Mouse (Mus musculus) liver, postnatal 0 days (tissue): Measurements from ENCODE around the gene Atp1b4. TPM values are rescaled to one million over a fixed set of nuclear protein-coding genes. Genes with fewer than 3 reads are reported as not detected.

Experiments used
- ATAC-seq: fragments of 200-750 bp; cut with Nextera tagmentation; 2 replicates; pipeline ENCODE4 v1.8.0; 2017; ENCODE audit warnings: mild to moderate bottlenecking, moderate library complexity
- DNase-seq: peaks from one replicate; pipeline ENCODE4 v3.0.0-alpha.2; 2016
- H3K27ac ChIP-seq: fragments of 300-500 bp; sonication (generic); 2 replicates; pipeline ENCODE4 v1.5.1; 2014; ENCODE audit warnings: antibody characterized with exemption, moderate library complexity, mild to moderate bottlenecking, low read depth
- H3K27me3 ChIP-seq: fragments of 300-500 bp; sonication (generic); 2 replicates; pipeline ENCODE4 v1.6.1; 2014; ENCODE audit warnings: low read length, control low read depth, mixed read lengths; ENCODE audit not compliant: insufficient read depth
- H3K36me3 ChIP-seq: fragments of 300-500 bp; sonication (generic); replicated peaks from 2 replicates; pipeline ENCODE4 v1.6.1; 2014; ENCODE audit warnings: mild to moderate bottlenecking, control low read depth, low read length, moderate library complexity, mixed read lengths; ENCODE audit not compliant: insufficient read depth
- H3K4me1 ChIP-seq: fragments of 300-500 bp; sonication (generic); 2 replicates; pipeline ENCODE4 v1.6.1; 2014; ENCODE audit warnings: antibody characterized with exemption, mild to moderate bottlenecking, control low read depth; ENCODE audit not compliant: insufficient read depth
- H3K4me2 ChIP-seq: fragments of 300-500 bp; sonication (generic); 2 replicates; pipeline ENCODE4 v1.6.1; 2014; ENCODE audit warnings: low read depth, mild to moderate bottlenecking, low read length, moderate library complexity, mixed read lengths
- H3K4me3 ChIP-seq: fragments of 300-500 bp; sonication (generic); 2 replicates; pipeline ENCODE4 v1.5.1; 2014; ENCODE audit warnings: low read depth, low read length
- H3K9ac ChIP-seq: fragments of 300-500 bp; sonication (generic); replicated peaks from 2 replicates; pipeline ENCODE4 v1.6.1; 2014; ENCODE audit warnings: mild to moderate bottlenecking, moderate library complexity
- H3K9me3 ChIP-seq: fragments of 300-500 bp; sonication (generic); 2 replicates; pipeline ENCODE4 v1.6.1; 2016; ENCODE audit warnings: mild to moderate bottlenecking, control low read depth, low read length, mixed read lengths
- CTCF ChIP-seq: sonication (generic); IDR thresholded peaks from 2 replicates; pipeline ENCODE4 v1.5.1; 2016; ENCODE audit warnings: antibody characterized with exemption, low read depth
- EP300 ChIP-seq: IDR thresholded peaks from 2 replicates; pipeline ENCODE4 v1.6.1; 2016; ENCODE audit warnings: antibody characterized with exemption, low read depth, mild to moderate bottlenecking
- WGBS: fragments of 180-500 bp; shearing (Covaris S2); extraction: QIAGEN DNeasy Blood & Tissue Kit; methylation state at CpG from one replicate; pipeline ENCODE4 v1.1.7; 2014; ENCODE audit not compliant: insufficient replicate concordance; 5-methylcytosine and 5-hydroxymethylcytosine counted together
- polyA plus RNA-seq: library from polyadenylated mRNA; unstranded; fragments of >200 nt; fragmentation: Nextera tagmentation; extraction: Ambion mirVana; gene quantifications from 2 replicates; pipeline ENCODE4 v1.2.1, GENCODE M21; 2015

Gene Atp1b4
- 0.06 and 1.5 TPM in 2 replicates for polyA plus RNA-seq

DNA sequence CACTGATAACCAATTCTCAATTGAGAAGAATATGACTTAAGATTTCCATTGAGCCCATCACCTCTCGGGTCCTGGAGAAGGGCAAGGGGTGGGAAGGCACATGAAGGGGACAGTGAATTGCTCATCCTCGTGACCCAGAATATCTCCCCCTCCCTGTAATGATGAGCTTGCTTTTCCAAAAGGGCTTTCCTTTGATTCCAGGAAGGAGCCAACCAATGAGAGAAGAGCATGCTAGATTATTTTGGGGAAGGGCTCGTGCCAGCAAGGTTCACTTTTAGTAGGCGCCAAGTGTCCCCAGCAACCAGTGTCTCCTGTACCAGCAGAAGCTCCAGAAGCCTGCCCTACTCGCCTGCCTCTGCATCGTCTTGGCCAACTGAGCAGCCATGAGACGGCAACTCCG is at the start of gene Atp1b4:
Gene Atp1b4, plus strand, starts transcription at position 301 of the 400 bp plus-strand sequence.
- no peak within 1 kb of the TSS for H3K4me2 ChIP-seq
- ATAC-seq = no peak
- H3K9me3 ChIP-seq = no peaks in the 10 kb centered on the region
- no peak for TF ChIP-seq EP300
- no peak for TF ChIP-seq CTCF
- H3K9ac ChIP-seq = no peak within 1 kb of the TSS
- 77% methylated on average over 8 of the region's 8 CpGs for WGBS
- H3K27me3 ChIP-seq = no peaks in the 10 kb centered on the region
- DNase-seq = no peak
- H3K4me1 ChIP-seq = no peaks in the 10 kb centered on the region
- H3K4me3 ChIP-seq = no peak within 1 kb of the TSS
- H3K36me3 ChIP-seq = no peaks in the 10 kb centered on the region
- no peak within 1 kb of the TSS for H3K27ac ChIP-seq

DNA sequence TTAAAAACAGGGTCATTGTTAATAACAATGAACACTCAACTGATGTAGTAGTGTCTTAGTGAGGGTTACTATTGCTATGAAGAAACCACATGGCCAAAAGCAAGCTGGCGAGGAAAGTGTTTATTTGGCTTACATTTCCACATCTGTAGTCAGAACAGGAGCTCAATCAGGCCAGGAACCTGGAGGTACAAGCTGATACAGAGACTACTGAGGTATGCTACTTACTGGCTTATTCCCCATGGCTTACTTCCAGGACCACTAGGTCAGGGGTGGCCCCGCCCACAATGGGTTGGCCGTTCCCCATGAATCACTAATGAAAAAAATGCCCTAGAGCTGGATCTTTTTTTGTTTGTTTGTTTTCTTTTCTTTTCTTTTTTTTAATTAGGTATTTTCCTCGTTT is 7.4 kb upstream of the Atp1b4 start:
- no peak overlapping the region for H3K4me3 ChIP-seq
- H3K27me3 ChIP-seq = no peaks in the 10 kb centered on the region
- WGBS = 69% methylated on average over 4 of the region's 4 CpGs
- ATAC-seq (no peak), DNase-seq (no peak)
- TF ChIP-seq EP300 = no peak
- TF ChIP-seq CTCF = no peak
- H3K9ac ChIP-seq = no peak overlapping the region
- no peak overlapping the region for H3K27ac ChIP-seq
- no peaks in the 10 kb centered on the region for H3K4me1 ChIP-seq
- H3K36me3 ChIP-seq = no peaks in the 10 kb centered on the region
- no peaks in the 10 kb centered on the region for H3K9me3 ChIP-seq
- no peak overlapping the region for H3K4me2 ChIP-seq

DNA sequence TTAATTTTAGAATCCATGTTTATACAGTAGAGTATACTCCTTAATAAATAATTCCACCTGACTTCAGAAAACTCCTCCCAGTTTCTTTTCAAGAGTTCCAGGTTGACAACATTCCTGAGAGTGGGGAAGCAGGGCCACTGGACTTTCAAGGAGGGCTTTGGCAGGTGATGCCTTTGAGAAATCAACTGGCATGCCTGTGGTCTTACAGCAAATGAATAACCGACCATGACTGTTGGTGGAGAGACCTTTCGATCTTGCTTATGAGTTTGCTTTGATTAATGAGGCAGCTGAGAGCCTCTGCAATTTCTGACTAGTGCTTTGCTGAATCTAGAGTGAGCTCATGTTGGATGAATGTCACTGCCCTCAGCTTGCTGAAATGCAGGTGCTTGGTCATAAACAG is 4.9 kb upstream of the Atp1b4 start:
- Histone ChIP-seq H3K27ac (no peak overlapping the region), H3K9ac (no peak overlapping the region)

DNA sequence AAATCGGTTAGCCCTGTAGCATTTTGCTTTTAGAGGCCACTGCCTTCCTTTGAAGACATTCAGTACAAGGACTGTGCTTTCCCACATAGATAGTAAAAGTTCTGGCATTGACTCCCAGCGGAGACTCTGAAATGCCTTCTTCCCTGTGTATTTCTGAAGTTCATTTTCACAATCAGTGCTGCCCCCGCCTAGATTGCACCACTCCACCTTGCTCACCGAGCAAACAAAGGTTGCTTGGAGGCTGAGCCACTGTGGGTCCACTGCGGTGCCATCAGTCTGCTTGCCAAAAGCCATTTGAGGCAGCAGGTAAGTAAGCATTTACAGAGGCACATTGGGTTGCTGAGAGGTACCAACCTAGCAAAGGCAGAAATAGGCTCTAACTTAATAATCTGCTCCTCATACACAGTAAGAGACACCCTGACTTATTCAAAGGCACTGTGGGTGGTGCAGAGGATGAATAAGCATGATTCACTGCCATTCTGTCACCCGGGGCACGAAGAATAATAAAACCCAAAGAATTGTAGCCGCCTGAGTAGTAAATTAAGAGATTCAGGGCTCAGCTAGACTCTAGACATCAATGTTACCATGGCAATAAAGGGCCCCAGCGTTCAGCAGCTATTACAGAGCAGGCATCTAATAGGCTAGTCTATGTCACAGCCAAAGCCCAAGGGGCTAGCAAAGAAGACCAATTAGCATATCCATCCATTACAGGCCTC is 2.9 kb upstream of the Atp1b4 start:
- no peak overlapping the region for H3K9ac ChIP-seq
- no peaks in the 10 kb centered on the region for H3K4me1 ChIP-seq
- WGBS = 61% methylated on average over 9 of the region's 9 CpGs
- no peaks in the 10 kb centered on the region for H3K9me3 ChIP-seq
- H3K4me2 ChIP-seq = no peak overlapping the region
- no peak overlapping the region for H3K4me3 ChIP-seq
- DNase-seq (no peak), ATAC-seq (no peak)
- no peaks in the 10 kb centered on the region for H3K36me3 ChIP-seq
- H3K27ac ChIP-seq = no peak overlapping the region
- H3K27me3 ChIP-seq = no peaks in the 10 kb centered on the region
- TF ChIP-seq CTCF (no peak), EP300 (no peak)

More for the DNA sequence above, 4.9 kb upstream of the Atp1b4 start:
- no peaks in the 10 kb centered on the region for H3K27me3 ChIP-seq
- no peaks in the 10 kb centered on the region for H3K36me3 ChIP-seq
- H3K9me3 ChIP-seq = no peaks in the 10 kb centered on the region
- TF ChIP-seq CTCF (no peak), EP300 (no peak)
- ATAC-seq (no peak), DNase-seq (no peak)
- no peaks in the 10 kb centered on the region for H3K4me1 ChIP-seq
- H3K4me3 ChIP-seq = no peak overlapping the region
- 69% methylated on average over 2 of the region's 2 CpGs for WGBS
- H3K4me2 ChIP-seq = no peak overlapping the region

DNA sequence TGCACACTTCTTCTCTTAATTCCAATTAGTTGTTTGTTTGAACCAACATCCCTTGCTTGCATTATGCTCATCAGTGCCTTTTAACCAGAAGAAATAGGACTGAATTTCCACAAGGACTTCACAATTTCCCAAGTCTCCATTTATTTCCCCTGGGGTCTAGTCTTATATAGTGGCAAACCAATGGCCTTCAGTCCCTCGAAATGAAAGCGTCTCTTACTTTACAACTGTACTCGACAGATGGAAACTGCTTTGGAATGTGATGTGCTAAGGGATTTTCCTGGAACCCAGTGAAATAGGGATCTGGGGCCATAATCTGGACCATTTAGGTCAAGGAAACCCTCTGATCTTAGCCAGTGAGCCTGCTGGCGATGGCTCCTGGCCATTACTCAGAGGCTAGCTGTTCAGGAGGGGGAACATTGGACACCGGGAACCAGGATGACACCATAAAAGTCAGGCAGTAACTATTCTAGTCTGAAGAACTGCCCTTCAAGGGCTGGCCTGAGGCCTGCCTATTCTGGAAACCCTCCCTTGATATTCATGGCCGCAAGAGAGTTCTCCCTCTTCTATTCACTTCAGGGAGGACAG is 2.3 kb upstream of the Atp1b4 start:
- WGBS = 73% methylated on average over 6 of the region's 6 CpGs
- H3K36me3 ChIP-seq = no peaks in the 10 kb centered on the region
- no peak overlapping the region for H3K9ac ChIP-seq
- H3K27me3 ChIP-seq = no peaks in the 10 kb centered on the region
- no peaks in the 10 kb centered on the region for H3K9me3 ChIP-seq
- no peak for DNase-seq
- ATAC-seq = no peak
- no peaks in the 10 kb centered on the region for H3K4me1 ChIP-seq
- no peak overlapping the region for H3K4me2 ChIP-seq
- H3K4me3 ChIP-seq = no peak overlapping the region
- TF ChIP-seq EP300 (no peak), CTCF (no peak)
- H3K27ac ChIP-seq = no peak overlapping the region

DNA sequence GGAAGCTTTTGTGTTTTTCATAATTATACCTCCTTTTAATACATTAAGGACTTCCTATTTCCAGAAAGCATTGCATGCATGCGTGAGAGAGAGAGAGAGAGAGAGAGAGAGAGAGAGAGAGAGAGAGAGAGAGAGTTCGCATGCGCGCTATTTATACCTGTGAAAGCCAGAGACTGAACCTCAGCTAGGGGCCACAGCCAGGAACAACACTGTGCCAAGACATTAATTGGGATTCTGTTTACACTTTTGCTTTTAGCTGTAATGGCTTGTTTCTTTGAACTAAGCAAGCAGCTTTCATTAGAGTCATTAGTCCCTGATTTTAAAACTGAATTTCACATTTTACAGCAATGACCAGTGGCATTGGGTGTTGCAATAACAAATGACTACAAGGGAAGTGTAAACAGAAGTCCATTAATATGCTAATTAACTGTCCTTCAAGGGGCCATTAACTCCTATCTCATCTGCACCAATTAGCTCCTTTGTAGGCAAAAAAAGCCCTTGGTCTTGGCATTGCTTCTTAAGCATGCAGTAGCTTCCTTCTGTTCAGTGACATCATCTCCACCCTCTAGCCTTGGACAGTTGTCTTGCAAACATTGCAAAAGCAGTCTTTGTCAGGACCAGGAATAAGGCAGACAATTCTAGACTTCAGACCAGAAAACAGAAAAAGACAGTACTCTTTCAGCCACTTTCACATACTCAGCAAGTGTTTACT is 14.9 kb downstream of the Atp1b4 start:
- Histone ChIP-seq H3K9me3 (no peaks in the 10 kb centered on the region), H3K27me3 (no peaks in the 10 kb centered on the region), H3K4me3 (no peak overlapping the region), H3K27ac (no peak overlapping the region), H3K36me3 (no peaks in the 10 kb centered on the region), H3K9ac (no peak overlapping the region), H3K4me1 (no peaks in the 10 kb centered on the region), H3K4me2 (no peak overlapping the region)
- DNase-seq (no peak), ATAC-seq (no peak)
- TF ChIP-seq EP300 (no peak), CTCF (no peak)
- 64% methylated on average over 4 of the region's 4 CpGs for WGBS
